Mouse (Mus musculus) gastrocnemius, postnatal 36 days (tissue): ENCODE data around the gene Cstl1. TPM values are rescaled to one million over a fixed set of nuclear protein-coding genes. Genes with fewer than 3 reads are reported as not detected.

Source experiments
- DNase-seq, 2 experiments: peaks; one replicate each; pipeline ENCODE4 v3.0.0; 2022
- intact Hi-C: fragments of 180-260 bp; cut with DNase I; formaldehyde crosslinking; loops from one replicate; pipeline ENCODE4 v1.15.1; 2025
- total RNA-seq, 2 experiments: library from RNA; stranded (reverse); gene quantifications; 2 replicates each; pipeline ENCODE4 v1.2.3; 2021

Cstl1 gene
- total RNA-seq, 2 experiments from 2014 or later = not detected

DNA sequence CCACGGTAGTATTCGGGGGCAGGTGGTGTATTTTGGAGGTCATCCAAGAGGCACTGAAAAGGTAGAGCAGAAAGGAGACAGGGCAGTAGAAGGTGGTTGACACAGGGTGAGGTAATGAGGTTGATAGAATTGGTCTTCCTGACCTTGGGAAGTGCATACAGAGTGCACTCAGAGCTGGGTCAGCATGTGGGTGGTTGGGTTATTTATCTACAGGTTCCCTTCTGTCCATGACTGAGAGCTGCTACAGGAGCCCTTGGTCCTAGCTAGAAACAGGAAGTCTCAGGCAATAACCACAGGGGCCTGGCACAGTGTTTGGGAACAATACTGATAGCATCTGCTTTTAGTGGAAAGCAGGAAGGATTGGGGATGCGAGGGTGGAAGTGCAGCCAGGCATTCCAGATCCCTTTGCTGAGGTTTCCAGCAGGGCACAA is 51.3 kb downstream of the Cstl1 start:
- DNase-seq = no peak
- intact Hi-C loops = no loop called here

Other genes starting within 250 kb of the Cstl1 start
- 1 to 10 TPM; 5.9 to 6.2 TPM for gene Nxt1, start 77.8 kb upstream of the Cstl1 start, total RNA-seq
- 10 to 100 TPM; 17.4 to 18.1 TPM for gene Gzf1, start 69.3 kb upstream of the Cstl1 start, total RNA-seq
- 1 to 10 TPM; 4.0 to 5.5 TPM for gene Napb, start 17.9 kb upstream of the Cstl1 start, total RNA-seq
- not detected for gene Cst11, start 21.1 kb downstream of the Cstl1 start, total RNA-seq
- gene 8030411F24Rik, start 31.7 kb downstream of the Cstl1 start, total RNA-seq = not detected
- not detected for gene Cst12, start 39.0 kb downstream of the Cstl1 start, total RNA-seq
- not detected for gene Cst8, start 48.4 kb downstream of the Cstl1 start, total RNA-seq
- not detected for gene Cst13, start 69.7 kb downstream of the Cstl1 start, total RNA-seq
- gene Cst9, start 84.8 kb downstream of the Cstl1 start, total RNA-seq = not detected
- gene 9230104L09Rik, start 114.7 kb downstream of the Cstl1 start, total RNA-seq = 1 to 10 TPM in 1 of 2 experiments, under 1 TPM in 1; 0.66 to 1.5 TPM
- gene Cst3, start 125.3 kb downstream of the Cstl1 start, total RNA-seq = 100 to 1,000 TPM; 479 to 583 TPM